Mouse (Mus musculus): ENCODE measurements around the gene Proser3. TPM values are rescaled to one million over a fixed set of nuclear protein-coding genes. Genes with fewer than 3 reads are reported as not detected.

The Proser3 gene
- 3.3 TPM for polyA plus RNA-seq (2017; shearing (Covaris generic))

DNA sequence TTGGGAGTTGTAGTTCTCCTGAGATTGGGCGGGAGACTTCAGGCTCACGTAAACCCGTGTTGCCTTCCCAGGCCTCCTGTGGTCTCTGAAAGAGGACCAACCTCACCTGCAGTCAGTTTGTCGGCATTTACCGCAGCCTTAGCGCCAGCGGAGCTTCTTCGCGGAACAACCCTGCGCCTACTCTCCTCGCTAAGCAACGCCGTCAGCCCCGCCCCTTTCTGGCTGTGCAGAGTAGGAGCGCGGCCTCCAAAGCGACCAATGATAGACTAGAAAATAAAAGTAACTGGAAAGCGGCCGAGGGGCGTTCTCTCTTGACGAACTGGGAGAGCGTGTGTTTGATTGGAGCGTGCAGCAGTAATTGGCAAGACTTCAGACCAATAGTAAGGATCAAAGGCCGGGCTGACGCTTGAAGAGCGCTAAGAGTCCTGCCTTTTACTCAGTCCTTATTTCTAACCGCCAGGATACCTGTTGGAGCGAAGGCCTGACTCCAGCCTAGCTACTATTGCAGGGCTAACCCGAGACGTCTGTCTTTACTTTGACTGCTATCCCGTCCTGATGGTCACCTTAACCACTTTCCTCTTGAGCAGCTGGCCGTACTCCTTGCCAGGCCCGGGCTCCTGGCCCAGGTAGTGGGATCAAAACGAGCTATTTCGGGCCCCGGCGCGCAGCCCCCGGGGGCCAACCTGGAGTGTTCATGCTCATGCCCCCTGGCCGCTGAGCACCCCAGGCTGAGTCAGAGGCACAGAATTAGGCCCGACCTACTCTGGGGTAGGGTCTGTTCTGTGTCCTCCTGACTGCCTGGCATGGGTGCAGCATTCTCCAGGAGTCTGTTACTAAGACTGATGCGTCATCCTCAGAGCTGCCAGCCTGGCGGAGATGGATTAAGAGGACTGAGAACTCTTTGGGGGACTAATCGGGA lies at the start of gene Proser3, which contains the start of gene Hspb6:
TSS of gene Proser3 (minus strand) at position 198 of the 919 bp plus-strand sequence.
TSS of gene Hspb6 (plus strand) at position 77 of the 919 bp plus-strand sequence.

DNA sequence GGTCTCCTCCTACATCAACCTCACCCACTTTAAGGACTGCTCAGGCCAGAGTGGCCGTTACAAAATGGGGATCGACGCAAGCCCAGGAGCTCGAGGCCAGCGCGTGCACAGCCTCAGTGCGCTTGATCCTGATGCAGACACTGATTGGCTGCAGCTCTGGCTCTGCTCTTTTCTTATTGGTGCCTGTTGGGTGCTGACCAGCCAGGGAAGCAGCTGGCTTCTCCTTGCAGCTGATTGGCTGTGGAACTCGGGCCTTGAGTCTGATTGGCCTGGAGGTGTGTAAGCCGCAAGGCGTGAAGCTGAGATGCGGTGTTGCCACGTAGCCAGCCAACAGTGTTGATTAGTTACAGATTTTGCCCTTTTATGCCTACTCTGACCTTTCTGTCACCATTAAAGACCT lies 46.7 kb upstream of the Proser3 start, which contains the start of gene Zbtb32:
TSS of gene Zbtb32 (minus strand) at position 124 of the 400 bp plus-strand sequence.

DNA sequence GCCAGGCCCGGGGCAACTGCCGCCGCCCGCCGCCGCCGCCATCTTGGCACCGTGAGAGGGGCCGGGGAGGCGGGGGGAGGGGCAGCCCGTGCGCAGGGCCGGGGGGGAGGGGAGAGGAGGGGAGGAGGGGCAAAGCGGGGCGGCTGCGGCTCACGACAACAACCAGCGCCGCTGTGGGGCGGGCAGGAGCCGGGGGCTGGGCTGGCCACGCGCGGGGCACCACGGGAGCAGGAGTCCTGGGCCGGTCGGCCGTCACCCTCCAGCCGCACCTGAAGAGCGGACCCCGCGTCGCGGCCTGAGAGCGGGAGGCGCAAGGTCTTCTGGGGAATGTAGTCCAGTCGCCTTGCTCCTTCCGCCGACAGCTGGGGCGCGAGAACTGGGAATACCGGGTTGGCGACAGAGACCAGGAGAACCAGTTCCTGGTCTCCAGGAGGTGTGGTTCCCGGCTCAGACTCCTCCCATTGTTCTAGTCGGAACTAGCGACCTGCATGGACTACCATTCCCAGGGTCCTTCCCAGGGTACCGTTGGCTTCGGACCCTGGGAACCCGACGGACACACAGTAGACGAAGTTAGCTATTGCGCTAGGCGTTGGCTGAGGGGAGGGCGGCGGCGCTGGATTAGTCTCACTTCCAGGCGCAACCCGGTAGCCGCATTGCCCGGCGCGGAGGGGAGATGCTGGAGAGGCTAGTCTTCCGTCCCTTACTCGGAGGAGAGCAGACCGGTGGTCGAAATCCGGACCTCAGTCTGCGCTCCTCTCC lies 36.8 kb upstream of the Proser3 start, which contains the start of gene Kmt2b:
TSS of gene Kmt2b (minus strand) at position 51 of the 759 bp plus-strand sequence.

DNA sequence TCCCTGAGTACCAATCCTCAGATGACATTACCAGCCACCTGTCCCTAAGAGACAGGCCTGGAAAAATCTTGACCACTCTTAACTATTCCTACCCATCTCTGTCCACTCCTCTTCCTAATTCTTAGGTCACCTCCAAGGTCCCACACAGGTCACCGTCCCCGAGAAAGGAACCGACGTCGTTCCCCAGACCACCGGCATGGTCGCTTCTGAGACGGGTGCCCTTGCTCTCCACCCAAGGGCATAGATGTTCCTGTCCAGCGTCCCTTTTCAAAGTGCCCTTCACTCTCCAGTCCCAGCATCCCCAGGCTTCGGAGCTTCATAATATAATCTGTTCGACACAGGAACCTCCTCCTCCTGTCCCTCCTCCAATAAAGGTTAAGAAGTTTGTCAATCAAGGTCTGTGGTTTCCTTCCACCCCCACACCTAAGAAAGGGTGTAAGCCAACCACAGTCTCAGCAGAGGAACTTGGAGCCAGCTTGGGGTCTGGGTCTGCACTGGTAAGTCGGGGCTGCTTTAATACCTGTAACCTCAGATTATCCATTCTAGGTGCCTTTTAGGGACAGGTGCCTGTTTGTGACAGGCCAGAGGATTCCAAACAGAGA lies 13.0 kb upstream of the Proser3 start, which contains the start of gene Igflr1:
TSS of gene Igflr1 (plus strand) at position 458 of the 602 bp plus-strand sequence.

DNA sequence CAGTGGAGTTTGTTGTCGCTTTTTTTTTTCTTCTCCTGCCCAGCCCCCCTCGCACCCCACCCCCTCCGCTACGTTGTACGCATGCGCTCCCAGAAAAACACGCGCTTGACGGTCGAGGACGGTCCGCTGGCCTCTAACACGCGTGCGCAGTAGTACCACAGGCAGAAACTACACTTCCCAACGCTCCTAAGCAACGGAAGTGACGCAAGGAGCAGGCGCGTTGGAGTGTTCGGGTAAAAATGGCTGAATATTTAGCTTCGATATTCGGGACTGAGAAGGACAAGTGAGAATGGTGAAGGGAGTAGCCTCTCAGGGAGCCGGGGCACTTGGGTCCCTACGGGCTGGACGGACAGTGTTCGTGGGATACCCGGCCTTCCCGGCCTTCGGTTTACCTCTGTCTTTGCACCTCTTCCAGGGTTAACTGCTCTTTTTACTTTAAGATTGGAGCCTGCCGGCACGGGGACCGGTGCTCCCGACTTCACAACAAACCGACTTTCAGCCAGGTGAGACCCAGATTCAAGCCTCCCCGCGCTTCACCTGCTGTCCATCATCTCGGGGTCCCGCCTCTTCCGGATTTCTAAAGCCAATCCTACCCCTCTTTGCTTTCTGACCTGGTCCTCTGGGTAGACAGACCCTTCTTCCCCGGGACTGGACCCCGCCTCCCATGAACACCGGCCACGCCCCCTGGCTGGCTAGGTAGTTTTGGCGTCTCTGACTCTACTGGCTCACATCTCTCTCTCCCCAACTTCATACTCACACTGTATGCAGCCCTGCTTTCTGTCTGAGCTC lies 11.2 kb upstream of the Proser3 start, which contains the start of the genes U2af1l4, Gm49396 and Psenen:
TSS of gene U2af1l4 (plus strand) at position 185 of the 789 bp plus-strand sequence.
TSS of gene Gm49396 (plus strand) at position 228 of the 789 bp plus-strand sequence.
TSS of gene Psenen (minus strand) at position 511 of the 789 bp plus-strand sequence.

DNA sequence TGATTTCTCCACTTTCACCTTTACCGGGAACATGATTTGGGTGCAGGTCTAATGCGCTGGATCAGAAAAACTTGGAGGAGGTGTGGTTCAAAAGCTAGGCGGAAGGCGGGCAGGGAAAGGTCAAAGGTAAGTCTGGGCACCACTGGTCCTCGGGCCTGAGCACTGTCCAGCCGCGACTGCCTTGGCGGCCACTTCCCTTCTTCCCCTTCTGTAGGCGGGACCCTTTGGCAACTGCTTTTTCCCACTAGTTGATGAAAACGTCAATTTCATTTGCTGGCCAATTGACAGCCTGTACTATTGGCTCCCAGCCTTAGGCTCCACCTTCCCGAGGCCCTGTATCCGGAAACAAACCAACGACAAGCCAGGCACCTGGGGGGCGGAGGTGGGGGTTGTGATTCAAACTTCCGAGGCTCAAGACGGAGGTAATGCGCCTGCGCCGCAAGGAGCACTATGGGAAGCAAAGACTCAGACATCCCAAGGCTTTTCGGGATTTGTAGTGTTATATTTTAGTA lies 7.4 kb upstream of the Proser3 start, which contains the start of gene Lin37:
TSS of gene Lin37 (minus strand) at position 396 of the 512 bp plus-strand sequence.

DNA sequence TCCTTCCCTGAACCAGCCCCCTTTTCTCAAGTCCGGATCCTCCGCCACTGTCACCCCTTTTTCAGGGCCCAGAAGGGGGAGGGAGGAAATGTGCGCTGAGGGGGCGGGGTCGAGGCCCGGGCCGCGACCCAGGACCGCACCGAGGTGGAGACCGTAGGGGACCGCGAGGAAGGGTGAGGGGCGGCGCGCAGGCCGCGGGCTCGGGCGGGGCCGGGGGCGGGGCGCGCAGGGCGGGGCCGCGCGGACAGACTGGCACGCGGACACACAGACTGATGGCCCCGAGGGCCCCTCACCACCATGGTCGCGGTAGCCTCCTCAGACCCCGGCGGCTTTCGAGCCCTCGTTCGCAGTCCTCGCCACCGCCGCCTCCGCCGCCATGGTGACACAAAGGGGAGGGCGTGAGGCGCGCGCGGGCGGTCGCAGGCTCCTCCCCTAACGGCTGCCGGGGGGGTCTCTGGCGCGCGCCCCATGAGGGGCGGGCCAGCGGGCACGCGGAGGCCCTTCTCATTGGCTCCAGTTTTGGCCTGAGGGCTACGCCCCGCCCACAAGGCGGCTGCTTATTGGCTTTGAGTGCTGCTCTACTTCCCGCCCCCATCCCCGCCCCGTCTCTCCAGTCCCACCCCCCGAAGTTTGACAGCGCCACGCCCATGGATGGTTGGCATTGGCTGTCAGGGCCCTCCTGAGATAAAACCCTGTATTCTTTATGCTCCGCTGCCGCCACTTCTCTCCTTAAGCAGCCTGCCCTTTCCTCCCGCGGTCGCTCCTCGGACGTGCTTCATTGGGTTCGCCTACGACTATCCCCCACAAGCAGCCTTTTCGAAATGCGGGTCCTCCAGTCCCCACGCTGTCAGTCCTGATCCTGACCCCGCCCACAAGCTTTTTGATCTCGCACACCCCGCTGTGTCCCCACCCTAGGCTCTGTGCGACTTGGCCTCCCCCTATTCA lies 17.2 kb downstream of the Proser3 start, which contains the start of gene Arhgap33:
TSS of gene Arhgap33 (minus strand) at position 428 of the 945 bp plus-strand sequence.

DNA sequence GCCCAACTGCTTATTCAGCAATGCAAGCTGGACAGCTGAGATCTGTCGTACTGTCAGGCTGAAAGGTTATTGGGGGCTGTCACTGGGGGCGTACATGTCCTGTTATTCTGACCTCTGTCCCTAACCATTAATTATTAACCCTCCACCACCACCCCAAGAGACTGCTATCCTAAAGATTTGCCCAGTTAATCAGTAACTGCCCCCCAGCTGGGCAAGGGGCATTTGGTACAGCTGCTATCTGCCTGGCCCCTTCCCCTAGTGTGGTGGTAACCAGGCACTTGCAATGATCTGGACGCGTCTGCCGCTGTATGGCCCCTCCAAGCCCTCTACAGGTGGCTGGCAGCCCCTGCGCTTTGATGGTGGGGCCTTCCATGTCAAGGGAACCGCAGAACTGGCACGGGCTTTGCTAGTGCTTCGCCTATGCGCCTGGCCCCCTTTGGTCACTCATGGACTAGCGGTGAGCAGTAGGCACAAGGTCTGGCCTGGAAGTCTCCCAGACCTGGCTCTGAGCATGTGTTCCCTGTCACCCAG lies 58.6 kb downstream of the Proser3 start, which contains the start of gene Prodh2:
TSS of gene Prodh2 (plus strand) at position 222 of the 531 bp plus-strand sequence.

Other genes with a start within 250 kb of the Proser3 start
- gene Alkbh6, start 243.6 kb downstream of the Proser3 start, polyA plus RNA-seq (2017; shearing (Covaris generic)): 86.8 TPM
- gene Syne4, start 237.5 kb downstream of the Proser3 start, polyA plus RNA-seq (2017; shearing (Covaris generic)): 5.9 TPM
- not detected for gene E130208F15Rik, start 230.6 kb downstream of the Proser3 start, polyA plus RNA-seq (2017; shearing (Covaris generic))
- gene Sdhaf1, start 228.4 kb downstream of the Proser3 start, polyA plus RNA-seq (2017; shearing (Covaris generic)): 20.6 TPM
- gene Lrfn3, start 189.5 kb downstream of the Proser3 start, polyA plus RNA-seq (2017; shearing (Covaris generic)): not detected
- 2.8 TPM for gene Tyrobp, start 138.5 kb downstream of the Proser3 start, polyA plus RNA-seq (2017; shearing (Covaris generic))
- 589 TPM for gene Hcst, start 132.4 kb downstream of the Proser3 start, polyA plus RNA-seq (2017; shearing (Covaris generic))
- 853 TPM for gene Nfkbid, start 130.6 kb downstream of the Proser3 start, polyA plus RNA-seq (2017; shearing (Covaris generic))
- 34.3 TPM for gene Aplp1, start 106.8 kb downstream of the Proser3 start, polyA plus RNA-seq (2017; shearing (Covaris generic))
- gene Kirrel2, start 94.6 kb downstream of the Proser3 start, polyA plus RNA-seq (2017; shearing (Covaris generic)): 0.25 TPM
- gene Nphs1, start 94.0 kb downstream of the Proser3 start, polyA plus RNA-seq (2017; shearing (Covaris generic)): not detected
- not detected for gene Prodh2, start 58.7 kb downstream of the Proser3 start, polyA plus RNA-seq (2017; shearing (Covaris generic))
- gene Arhgap33, start 17.2 kb downstream of the Proser3 start, polyA plus RNA-seq (2017; shearing (Covaris generic)): 1.0 TPM
- 3.3 TPM for gene Hspb6, start 121 bp downstream of the Proser3 start, polyA plus RNA-seq (2017; shearing (Covaris generic))
- 48.0 TPM for gene Lin37, start 7.5 kb upstream of the Proser3 start, polyA plus RNA-seq (2017; shearing (Covaris generic))
- 84.8 TPM for gene U2af1l4, start 11.0 kb upstream of the Proser3 start, polyA plus RNA-seq (2017; shearing (Covaris generic))
- gene Gm49396, start 11.0 kb upstream of the Proser3 start, polyA plus RNA-seq (2017; shearing (Covaris generic)): 57.8 TPM
- 137 TPM for gene Psenen, start 11.3 kb upstream of the Proser3 start, polyA plus RNA-seq (2017; shearing (Covaris generic))
- gene Igflr1, start 13.1 kb upstream of the Proser3 start, polyA plus RNA-seq (2017; shearing (Covaris generic)): 59.7 TPM
- gene Kmt2b, start 36.4 kb upstream of the Proser3 start, polyA plus RNA-seq (2017; shearing (Covaris generic)): 14.0 TPM
- 12.8 TPM for gene Zbtb32, start 46.6 kb upstream of the Proser3 start, polyA plus RNA-seq (2017; shearing (Covaris generic))
- 0.79 TPM for gene Upk1a, start 60.5 kb upstream of the Proser3 start, polyA plus RNA-seq (2017; shearing (Covaris generic))
- gene Cox6b1, start 73.9 kb upstream of the Proser3 start, polyA plus RNA-seq (2017; shearing (Covaris generic)): 388 TPM
- gene Etv2, start 83.6 kb upstream of the Proser3 start, polyA plus RNA-seq (2017; shearing (Covaris generic)): not detected
- gene Rbm42, start 98.0 kb upstream of the Proser3 start, polyA plus RNA-seq (2017; shearing (Covaris generic)): 194 TPM
- gene Haus5, start 112.7 kb upstream of the Proser3 start, polyA plus RNA-seq (2017; shearing (Covaris generic)): 36.3 TPM
- gene Pmis2, start 119.3 kb upstream of the Proser3 start, polyA plus RNA-seq (2017; shearing (Covaris generic)): 0.56 TPM
- gene 2200002J24Rik, start 146.6 kb upstream of the Proser3 start, polyA plus RNA-seq (2017; shearing (Covaris generic)): not detected
- gene Atp4a, start 159.9 kb upstream of the Proser3 start, polyA plus RNA-seq (2017; shearing (Covaris generic)): not detected
- 51.5 TPM for gene Tmem147, start 177.2 kb upstream of the Proser3 start, polyA plus RNA-seq (2017; shearing (Covaris generic))
- gene Gapdhs, start 191.4 kb upstream of the Proser3 start, polyA plus RNA-seq (2017; shearing (Covaris generic)): not detected
- 0.17 TPM for gene Sbsn, start 199.2 kb upstream of the Proser3 start, polyA plus RNA-seq (2017; shearing (Covaris generic))
- not detected for gene Dmkn, start 211.5 kb upstream of the Proser3 start, polyA plus RNA-seq (2017; shearing (Covaris generic))
- gene Krtdap, start 235.6 kb upstream of the Proser3 start, polyA plus RNA-seq (2017; shearing (Covaris generic)): not detected